Mouse (Mus musculus): ENCODE data around the gene Gm20696.

The Gm20696 gene

DNA sequence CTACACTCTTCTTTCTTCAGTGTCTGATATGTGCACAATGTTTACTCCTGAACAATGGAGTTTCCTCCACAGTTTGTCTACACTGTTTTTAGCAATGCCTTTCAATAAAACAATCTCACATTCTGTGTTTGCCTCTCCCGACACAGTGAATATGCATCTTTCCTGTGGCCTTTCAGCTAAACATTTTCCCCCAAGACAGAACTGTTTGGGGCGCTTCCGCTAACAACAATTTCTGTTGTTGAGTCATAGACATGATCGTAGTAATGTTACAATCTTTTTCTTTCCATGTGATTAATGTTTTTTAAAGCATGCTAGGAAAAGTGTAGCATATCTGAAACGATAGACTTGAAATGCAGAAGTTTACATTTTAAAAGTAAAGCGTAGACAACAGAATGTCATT lies 338.5 kb downstream of the Gm20696 start:
- DNase-seq (ENCODE audit: low spot score) = no peak

DNA sequence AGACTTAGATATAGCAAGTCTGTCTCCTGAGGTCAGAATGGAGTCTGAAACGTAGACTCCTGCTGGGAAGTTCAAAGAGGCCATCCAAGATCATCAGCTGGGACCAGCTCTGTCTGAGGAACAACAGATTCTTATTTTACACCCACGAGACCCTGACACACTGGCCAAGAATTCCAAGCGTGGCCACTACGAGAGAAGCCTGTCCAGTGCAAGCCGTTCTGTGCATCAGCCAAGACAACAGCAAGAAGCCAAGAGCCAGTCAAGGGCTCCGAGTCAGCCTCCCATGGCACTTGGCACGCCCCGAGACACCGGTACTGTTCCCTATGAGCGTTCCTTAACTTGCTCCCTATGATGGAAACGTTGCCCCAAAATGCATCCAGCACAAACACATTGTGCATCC lies 338.9 kb downstream of the Gm20696 start:
- no peak for DNase-seq (ENCODE audit: low spot score)

DNA sequence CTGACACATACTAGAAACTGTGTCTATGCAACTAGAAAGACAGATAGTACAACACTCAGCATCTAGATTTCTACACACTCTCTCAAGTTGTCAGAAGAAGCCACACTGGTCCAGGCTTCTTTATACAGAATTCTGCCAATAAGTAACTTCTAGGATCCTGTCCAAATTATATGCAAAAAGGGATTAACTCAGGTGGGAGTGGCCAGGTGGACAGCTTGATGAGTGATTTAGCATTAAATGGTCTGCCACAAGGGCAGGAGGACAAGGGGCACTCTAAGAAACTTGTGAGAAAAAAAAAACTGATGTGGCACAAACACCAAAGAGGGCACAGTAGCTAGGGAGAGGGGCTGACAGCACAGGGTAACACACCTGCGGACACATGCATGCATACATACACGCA lies 340.7 kb downstream of the Gm20696 start:
- DNase-seq (ENCODE audit: low spot score) = no peak

DNA sequence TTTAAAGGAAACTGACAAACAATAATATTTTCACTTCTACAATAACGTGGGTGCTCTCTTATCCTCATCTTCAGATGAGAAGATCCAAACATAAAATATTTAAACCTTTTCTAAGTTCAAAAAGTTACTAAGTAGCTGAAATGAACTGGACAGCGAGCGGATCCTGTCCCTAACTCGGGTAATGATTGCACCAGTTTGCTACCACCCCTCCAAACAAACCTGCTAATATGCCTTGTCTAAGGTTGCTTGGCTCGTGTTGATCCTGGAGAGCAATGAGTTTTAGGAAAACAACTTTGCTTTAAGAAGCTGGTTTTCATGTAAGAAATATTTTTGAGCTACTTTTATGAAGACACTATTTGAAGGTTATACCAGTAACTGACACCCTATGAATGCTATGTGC lies 341.1 kb downstream of the Gm20696 start:
- no peak for DNase-seq (ENCODE audit: low spot score)

DNA sequence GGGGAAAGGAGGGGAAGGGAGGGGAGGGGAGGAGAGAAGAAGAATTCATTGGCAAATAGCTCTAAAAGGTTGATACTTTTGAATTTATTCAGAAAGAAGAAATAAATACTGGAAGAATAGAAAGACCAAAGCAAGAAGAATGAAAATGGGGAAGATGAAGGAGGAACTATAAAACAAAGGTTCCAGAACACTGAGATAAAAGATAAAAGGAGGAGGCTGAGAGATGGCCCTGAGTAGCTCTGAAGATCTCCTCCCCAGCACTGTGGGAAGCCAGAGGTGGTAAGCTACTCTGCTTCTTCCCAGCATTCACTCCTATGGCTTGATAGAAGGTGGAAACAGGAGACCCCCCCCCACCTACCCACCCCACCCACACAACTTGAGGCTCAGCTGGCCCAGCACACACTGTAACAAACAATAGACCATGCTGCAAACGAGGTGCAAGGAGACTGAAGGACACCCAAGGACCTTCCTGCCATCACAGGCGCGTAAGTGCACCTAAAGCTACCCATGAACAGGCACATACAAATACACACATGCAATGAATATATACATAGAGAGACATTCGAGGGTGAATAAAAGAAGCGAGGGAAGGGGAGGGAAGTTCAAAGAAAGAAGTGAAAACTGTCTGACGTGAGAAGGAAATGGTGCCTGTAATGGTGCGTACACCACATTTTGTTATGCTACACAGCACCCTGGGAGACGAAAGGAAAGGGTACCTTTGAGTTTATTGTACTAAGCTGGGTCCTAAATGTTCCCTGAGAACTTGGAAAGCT lies 344.3 kb downstream of the Gm20696 start:
- no peak for DNase-seq (ENCODE audit: low spot score)

DNA sequence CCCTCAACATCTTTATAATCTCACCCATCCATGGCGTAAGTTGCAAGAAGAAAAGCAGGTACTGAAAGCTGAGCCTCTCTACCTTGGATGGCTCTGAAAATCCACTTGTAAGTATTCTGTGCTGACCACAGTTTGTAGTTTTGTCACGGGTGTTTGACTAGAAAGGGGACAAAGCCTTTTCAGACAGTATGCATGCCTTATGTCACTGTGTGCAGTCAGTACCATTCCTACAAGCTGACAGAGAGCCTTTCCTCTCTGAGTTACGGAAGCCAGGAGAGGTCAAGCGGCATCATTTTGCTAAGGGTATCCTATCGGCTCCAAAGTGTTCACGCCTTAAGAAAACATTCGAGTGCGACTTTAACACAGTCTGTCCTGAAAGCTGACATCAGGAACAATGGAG lies 346.2 kb downstream of the Gm20696 start:
- no peak for DNase-seq (ENCODE audit: low spot score)

DNA sequence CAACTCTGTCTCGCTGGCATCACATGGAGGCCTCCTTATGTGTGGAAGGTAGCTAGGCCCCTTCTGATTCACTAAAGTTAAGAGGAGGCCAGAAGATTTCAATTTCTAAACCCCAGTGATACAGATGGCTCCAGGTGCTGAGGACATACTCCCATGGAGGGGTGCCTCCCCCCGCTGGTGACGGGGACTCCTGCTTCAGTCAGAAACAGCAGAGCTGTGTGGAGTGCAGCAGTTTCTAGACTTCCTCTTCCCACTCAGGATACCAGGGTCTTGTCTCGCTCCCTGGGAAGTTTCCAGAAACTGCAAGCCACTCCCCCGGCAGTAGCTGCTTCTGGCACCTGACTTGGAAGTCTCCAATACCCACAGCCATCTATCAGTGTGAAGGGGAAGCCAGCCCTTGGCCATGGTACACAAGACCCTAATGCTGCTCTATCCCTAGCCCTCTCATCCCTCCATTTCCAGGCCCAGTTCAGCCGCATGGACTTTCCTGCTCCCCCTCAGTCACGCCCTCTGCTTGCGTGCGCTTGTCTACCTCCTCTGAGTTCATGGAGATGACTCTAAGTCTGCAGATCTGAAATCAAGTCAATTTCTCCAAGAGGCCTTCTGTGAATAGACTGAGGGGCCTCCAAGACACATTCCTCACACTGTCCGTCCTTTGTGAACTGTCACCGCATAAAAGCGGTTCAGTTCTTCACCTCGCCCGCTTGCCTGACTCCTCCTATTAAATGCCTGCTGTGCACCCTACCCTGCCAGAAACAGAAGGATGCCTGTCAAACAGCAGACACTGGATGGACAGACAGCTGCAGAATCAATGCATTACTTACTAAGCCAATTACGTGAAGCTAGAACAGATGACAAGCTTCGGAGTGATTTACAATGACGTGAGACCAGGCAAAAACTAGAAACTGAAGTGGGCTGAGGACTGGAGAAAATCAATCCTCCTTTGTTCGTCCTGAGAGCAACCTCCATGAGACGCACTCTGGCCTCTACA lies 346.9 kb downstream of the Gm20696 start:
- no peak for DNase-seq (ENCODE audit: low spot score)

DNA sequence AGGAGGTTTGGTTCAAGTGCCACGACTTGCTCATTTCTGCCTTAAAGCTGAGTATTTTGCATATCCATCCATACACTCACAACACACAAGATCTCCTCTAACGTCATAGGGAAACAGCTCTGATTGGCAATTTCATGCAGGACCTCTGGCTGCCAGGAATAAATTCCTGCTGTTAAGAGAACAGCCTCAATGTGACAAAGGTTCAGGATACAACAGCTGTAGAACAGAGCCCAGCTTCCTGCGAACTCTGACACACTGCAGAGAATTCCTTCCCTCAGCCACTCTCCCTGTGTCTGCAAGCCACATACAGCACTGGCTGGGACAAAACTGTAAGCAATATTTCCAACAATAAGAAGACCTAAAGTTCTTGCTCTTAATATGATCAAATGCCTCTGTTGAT lies 351.9 kb downstream of the Gm20696 start:
- DNase-seq (ENCODE audit: low spot score) = no peak

DNA sequence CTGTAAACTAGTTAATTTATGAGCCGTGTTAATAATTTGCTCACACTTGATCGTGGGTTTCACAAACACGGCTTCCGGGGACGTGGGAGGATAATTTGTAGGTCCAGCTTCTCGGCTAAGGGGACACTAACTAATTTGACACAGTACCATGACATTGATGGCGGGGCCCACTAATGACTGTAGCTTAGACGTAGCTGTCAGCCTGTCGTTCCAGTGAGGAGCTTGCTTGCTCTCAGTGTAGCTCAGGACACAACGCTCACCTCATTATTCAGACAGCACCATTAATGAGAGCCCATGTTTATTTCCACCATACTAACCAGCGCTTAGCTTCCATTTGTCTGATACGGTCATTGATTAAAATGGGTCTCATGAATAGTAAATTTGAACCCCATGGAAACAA lies 356.1 kb downstream of the Gm20696 start:
- no peak for DNase-seq (ENCODE audit: low spot score)

DNA sequence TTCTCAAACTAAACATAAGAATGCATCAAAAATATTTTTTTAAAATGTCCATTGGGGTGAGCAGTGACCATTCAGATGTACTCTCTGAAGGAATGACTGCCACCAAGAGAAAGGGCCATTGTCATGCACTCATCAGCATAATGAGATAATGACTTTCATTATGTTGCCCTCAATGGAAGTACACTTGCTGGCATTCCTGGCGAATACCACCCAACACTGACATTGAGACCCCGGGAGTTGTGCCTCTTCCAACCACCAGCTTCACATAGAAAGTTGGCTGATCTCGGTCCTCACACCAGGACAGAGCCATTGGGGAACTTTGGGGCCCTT lies 356.5 kb downstream of the Gm20696 start:
- no peak for DNase-seq (ENCODE audit: low spot score)

DNA sequence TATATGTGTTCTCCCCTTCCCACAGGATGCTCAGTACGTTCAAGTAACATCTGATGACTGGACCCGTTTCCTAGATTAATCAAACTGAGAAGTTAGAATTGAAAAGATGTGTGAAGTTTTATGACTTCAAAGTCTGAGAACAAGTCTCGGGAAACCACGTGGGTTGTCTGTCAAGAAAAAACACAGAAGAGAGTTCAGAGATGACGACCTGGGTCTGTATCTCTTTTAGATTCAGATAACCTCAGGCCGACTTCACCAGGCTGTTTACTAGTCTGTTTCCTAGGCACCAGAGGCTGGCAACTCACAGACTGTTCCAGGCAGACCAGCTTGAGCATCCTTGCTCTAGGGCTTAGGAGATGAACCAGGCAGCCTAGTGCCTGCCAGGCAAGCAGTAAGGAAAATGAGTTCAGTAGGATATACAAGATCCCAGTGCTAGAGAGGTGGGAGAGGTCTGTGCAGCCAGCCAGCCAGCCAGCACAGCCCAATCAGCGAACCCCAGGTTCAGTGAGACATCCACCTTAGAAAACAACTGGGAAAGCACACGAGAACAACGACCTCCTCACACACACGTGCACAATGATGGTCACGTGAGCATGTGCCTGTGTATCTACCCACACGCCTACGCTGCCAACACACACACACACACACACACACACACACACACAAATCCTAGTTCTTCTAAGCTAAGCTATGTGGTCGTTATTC lies 357.0 kb downstream of the Gm20696 start:
- no peak for DNase-seq (ENCODE audit: low spot score)

DNA sequence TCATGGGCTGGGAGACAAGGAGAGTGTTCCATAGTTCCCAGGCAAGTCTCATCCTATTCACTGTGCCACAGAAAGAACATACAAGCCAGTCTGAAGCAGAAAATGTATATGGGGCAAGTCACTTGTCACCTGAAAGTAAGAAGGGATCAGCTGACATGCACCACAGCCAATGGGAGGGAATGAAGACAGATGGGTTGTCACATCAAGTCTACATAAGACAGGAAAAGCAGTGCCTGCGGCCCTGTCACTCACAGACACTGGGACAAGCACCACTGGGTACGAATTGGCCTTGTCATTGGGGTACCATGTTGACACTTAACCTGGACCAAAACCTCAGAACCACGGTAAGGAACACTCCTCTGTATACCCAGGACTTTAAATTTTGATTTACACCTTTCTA lies 360.8 kb downstream of the Gm20696 start:
- no peak for DNase-seq (ENCODE audit: low spot score)

DNA sequence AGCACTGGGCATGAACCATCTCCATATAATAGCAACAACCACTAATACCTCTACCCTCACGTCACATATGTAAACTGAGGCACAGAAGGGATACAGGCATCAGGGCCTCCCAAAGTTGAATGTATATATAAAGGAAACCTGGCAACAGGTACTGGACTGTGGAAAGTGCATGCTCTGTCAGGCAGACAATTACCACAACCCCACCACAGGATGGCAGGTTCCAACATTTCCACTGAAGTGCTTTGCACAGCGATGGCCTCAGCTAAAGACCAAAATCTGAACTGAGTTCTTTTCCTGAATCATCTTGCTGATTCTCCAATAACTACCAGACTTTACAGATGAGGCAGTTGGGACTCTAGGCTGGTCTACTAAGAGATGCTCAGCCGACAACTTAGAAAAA lies 361.4 kb downstream of the Gm20696 start:
- DNase-seq (ENCODE audit: low spot score) = no peak

DNA sequence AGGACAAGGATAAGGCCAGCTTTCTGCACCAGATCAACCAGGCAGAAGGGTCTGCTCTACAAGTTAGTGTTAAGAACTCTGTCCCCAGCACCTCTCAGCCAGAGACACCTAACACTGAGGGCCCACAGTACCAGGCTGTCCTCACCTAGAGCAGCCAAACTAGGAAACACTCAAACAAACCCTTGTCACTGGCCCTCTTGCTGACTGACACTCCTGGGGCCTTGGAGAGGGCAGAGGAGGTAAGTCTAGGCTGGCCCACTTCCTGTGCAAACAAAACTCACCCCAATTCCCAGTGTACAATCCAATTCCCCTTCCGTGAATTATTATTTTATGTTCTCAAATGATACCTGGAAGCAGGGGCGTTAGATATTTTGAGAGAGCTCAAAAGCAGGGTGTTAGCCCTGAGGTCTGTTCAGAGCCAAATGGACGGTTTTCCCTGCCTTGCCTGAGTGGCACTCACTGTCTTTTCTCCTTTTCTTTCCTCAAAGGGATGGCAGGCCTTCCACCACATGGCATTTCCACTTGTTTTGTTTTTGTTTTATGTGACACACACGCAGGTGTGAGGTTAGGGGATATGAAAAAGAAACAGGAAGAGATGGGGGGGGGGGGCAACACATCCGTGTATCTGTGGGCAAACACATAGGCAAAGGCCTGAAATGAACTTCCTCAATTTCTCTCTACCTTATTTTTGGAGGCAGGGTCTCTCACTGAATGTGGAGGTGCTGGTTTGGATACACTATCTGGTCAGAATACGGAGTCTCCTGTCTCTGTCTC lies 363.7 kb downstream of the Gm20696 start:
- no peak for DNase-seq (ENCODE audit: low spot score)

DNA sequence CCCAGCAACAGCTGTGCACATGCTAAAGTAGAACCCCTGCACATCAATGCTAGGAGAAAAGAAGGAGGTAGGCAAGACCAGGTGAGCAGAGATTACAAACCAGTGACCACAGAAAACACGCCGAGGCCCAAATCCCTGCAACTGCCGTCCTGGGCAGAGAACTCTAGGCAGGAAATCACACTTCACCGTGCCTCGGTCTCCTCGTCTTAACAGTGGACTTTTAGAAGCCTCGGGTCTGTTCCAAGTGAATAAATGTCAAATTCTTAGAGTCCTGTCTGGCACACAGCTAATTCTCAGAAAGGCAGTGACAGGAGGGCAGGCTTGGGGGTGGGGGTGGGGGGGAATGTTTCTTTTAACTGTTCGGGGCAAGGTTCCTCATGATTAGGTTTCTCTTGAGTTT lies 364.7 kb downstream of the Gm20696 start:
- DNase-seq (ENCODE audit: low spot score) = no peak

DNA sequence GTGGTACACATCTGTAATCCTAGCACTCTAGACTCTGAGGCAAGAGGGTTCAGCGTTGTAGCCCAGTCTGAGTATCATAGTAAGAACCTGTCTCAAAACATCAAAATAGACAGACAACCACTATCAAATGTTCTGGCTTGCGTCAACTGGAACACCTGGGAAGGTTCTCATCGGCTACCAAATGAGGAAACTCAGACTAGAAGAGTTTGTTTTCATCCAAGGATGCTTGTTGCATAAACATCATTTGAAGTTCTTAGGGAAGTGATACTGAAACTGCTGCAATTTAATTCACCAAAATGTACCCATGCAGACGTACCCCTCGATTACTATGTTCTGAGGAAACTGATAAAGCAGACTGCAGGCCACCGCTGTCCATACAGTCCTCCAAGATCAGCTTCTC lies 366.4 kb downstream of the Gm20696 start:
- no peak for DNase-seq (ENCODE audit: low spot score)

DNA sequence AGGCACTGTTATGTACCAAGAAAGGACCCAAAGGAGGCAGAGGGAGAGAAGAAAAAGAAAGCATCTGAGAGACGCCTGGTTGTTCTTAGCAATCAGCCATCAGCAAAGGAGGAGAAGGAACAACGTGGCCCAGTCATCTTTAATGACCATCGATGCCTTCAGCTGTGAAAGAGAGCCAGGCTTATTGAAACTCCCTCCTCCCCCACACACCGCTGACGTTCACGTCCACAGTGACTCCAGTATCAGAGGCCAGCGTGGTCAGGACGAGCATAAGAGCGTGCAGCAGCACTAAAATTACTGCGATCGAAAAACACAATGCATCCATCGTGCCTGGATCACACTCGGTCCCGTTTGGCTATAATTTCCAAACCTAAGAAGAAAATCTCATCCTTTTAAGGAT lies 367.4 kb downstream of the Gm20696 start:
- DNase-seq (ENCODE audit: low spot score) = no peak

DNA sequence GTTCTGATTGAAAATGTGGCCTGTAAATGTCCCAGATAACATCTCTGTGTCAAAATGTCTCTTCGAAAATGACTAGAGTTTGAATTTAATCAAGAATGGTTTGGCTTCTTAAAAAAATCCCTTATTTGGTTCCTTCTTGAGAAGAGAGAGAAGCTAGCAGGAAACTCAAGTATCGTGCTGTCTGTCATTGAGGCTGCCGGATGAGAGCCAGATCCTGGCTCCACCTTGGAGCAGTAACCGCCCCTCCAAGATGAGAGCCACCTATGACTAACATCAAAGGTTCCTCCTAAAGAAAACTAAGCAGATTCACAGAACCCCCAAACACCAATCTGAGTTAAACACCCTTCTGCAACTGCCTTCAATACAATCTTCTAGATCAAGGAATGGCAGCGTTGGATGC lies 369.1 kb downstream of the Gm20696 start:
- DNase-seq (ENCODE audit: low spot score) = no peak

DNA sequence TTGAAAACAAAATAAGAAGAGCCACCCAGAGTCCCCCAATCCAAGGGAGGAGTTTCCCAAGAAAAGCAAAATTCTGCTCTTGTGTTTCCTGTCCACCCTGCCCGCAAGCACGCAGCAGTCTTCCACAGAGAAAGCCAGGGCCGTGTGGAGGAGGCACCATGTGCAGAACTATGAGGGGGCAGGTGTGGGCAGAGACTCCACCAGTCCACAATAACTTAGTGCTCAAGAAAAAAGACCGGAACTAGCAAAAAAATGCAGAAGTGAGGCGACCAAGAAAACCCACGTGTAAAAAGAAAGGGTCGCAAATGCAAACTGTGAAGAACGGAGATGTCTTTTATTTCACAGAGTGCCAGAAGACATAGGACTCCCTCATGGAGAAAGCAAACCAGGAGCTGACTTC lies 371.1 kb downstream of the Gm20696 start:
- no peak for DNase-seq (ENCODE audit: low spot score)

DNA sequence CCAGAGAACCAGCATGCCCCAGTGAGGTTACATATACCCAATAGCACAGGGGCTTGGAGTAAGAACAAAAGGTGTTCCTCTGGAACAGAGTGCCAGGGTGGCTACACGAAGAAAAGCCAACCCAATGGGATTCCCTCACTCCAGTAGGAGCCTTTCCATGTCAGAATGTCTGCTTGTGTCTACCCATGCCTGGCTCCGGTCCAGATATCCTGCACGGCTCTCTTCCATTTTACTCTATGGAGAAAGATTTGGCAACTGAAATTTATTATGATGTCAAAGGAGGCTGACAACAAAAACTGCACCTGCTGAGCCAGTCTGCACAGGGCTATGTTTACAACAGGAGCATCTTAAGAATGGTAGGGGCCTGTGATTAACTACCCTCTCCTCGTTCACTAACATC lies 377.4 kb downstream of the Gm20696 start:
- DNase-seq (ENCODE audit: low spot score) = no peak

DNA sequence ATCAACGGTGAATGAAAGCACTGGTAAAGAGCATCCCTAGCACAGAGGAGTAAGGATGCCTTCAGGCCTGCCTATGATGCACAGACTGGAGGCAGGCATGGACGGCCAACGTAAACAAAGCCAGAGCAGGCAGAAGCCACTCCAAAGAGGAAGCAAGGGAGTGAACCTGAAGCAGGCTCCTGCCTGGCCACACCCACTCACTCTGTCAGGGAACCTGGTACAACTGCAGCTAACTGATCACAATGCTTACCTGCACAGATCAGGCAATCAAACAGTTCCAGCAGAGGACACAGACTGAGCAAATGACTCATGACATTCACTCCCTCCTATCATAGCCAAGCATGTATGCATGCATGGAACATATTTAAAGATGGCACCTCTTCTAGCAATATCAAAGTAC lies 381.6 kb downstream of the Gm20696 start:
- DNase-seq (ENCODE audit: low spot score) = no peak

DNA sequence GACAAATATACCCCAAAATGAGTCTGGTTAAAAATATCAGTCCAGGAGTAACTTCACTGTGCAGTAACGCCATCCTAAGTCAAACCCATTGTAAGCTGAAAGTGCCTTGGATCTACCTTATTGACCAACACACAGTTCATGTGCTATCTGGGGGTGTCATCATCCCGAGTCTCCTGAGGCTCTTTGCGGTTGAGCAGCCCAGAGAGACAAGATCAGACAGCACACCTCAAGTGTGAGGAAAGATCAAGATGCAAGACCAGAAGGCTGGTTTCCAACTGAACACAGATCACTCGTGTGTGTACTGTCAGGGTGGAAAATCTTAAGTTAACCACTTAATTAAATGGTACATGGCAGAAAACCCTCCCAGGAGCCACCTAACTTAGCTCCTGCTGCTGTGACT lies 382.6 kb downstream of the Gm20696 start:
- DNase-seq (ENCODE audit: low spot score) = no peak
